7 mouse cellular contexts compared by ENCODE assay signal in genomic region chr5:32853731-32854507, GRCm38 (mm10). TPM values are rescaled to one million over a fixed set of nuclear protein-coding genes. Genes with fewer than 3 reads are reported as not detected.
DNase-seq lines count a peak whose midpoint lies in the region; ATAC-seq and TF ChIP-seq lines count a peak whose summit lies in the region.

Prr14l (minus strand) TSS chr5:32854256.

- peak; percentile 93 for TF ChIP-seq POLR2A in small intestine, adult 2 months (IDR thresholded peaks at IDR 0.05; ENCODE audit: low read depth, low read length)

- peak within 1 kb of the TSS; percentile 84 for H3K4me2 ChIP-seq in intestine, postnatal 0 days (replicated peaks; ENCODE audit: low read depth)
- peak within 1 kb of the TSS; percentile 82 for H3K4me2 ChIP-seq in midbrain, embryonic 12.5 days (replicated peaks)

- peak within 1 kb of the TSS; percentile 94 for H3K9ac ChIP-seq in intestine, postnatal 0 days (ENCODE audit: low read depth, low read length)
- peak within 1 kb of the TSS; percentile 94 for H3K9ac ChIP-seq in midbrain, embryonic 12.5 days (replicated peaks)

- H3K9me3 ChIP-seq in embryonic facial prominence, embryonic 10.5 days: no peaks in the 10 kb centered on the region
- H3K9me3 ChIP-seq in intestine, postnatal 0 days (ENCODE audit: control insufficient read depth): no peaks in the 10 kb centered on the region
- H3K9me3 ChIP-seq in midbrain, embryonic 12.5 days: no peaks in the 10 kb centered on the region

- H3K36me3 ChIP-seq in embryonic facial prominence, embryonic 10.5 days (replicated peaks): peaks cover 25% of the 10 kb centered on the region
- no peaks in the 10 kb centered on the region; the same call in 1 of the 2 replicates for H3K36me3 ChIP-seq in intestine, postnatal 0 days (ENCODE audit: control insufficient read depth, insufficient read depth)
- peaks cover 8% of the 10 kb centered on the region for H3K36me3 ChIP-seq in midbrain, embryonic 12.5 days
- peaks cover 3% of the 10 kb centered on the region; the same call in 1 of the 2 replicates for H3K36me3 ChIP-seq in small intestine, adult 2 months (ENCODE audit: control insufficient read depth, insufficient read depth, low read length)

- H3K4me1 ChIP-seq in embryonic facial prominence, embryonic 10.5 days: peaks cover 26% of the 10 kb centered on the region
- H3K4me1 ChIP-seq in intestine, postnatal 0 days (replicated peaks; ENCODE audit: control insufficient read depth, insufficient read depth, low read length): 0 out of 2 replicates have a peak, but pooled peaks cover 5% of the 10 kb centered on the region
- peaks cover 27% of the 10 kb centered on the region for H3K4me1 ChIP-seq in midbrain, embryonic 12.5 days
- peaks cover 4% of the 10 kb centered on the region; the same call in 1 of the 2 replicates for H3K4me1 ChIP-seq in small intestine, adult 2 months (ENCODE audit: control insufficient read depth, insufficient read depth, insufficient read length, low read length)

- WGBS in embryonic facial prominence, embryonic 10.5 days: under 1% methylated on average over 51 of the region's 51 CpGs
- WGBS in intestine, postnatal 0 days: under 1% methylated on average over 51 of the region's 51 CpGs
- under 1% methylated on average over 51 of the region's 51 CpGs for WGBS in midbrain, embryonic 12.5 days
- WGBS in small intestine, adult 2 months: under 1% methylated on average over 51 of the region's 51 CpGs

- intact Hi-C loops in left cerebral cortex, postnatal 4 days (cut with DNase I): no loop called here

- TF ChIP-seq CTCF in intestine, postnatal 0 days (IDR thresholded peaks at IDR 0.05; ENCODE audit: low read depth): no peak
- no peak for TF ChIP-seq CTCF in small intestine, adult 2 months (IDR thresholded peaks at IDR 0.05; ENCODE audit: extremely low read depth, insufficient read length, insufficient replicate concordance, low read depth, low read length)

- DNase-seq in adrenal gland, postnatal 10 days: peak; percentile 100
- peak; percentile 99 for DNase-seq in embryonic facial prominence, embryonic 10.5 days (ENCODE audit: low spot score)
- peak; percentile 51 for DNase-seq in gonadal fat pad, adult 2 months (ENCODE audit: low read depth)
- peak; percentile 99 for DNase-seq in left cerebral cortex, postnatal 4 days

- peak; percentile 97 for ATAC-seq in intestine, postnatal 0 days
- peak; percentile 97 for ATAC-seq in midbrain, embryonic 12.5 days (ENCODE audit: low FRiP score, low read depth)

- no peaks in the 10 kb centered on the region for H3K27me3 ChIP-seq in embryonic facial prominence, embryonic 10.5 days (replicated peaks; ENCODE audit: low read depth, poor library complexity, severe bottlenecking)
- H3K27me3 ChIP-seq in intestine, postnatal 0 days (replicated peaks; ENCODE audit: control insufficient read depth, insufficient read depth, low read length): no peaks in the 10 kb centered on the region
- H3K27me3 ChIP-seq in midbrain, embryonic 12.5 days: no peaks in the 10 kb centered on the region
- no peaks in the 10 kb centered on the region for H3K27me3 ChIP-seq in small intestine, adult 2 months (ENCODE audit: control insufficient read depth, insufficient read depth, low read length)

- peak within 1 kb of the TSS; percentile 94 for H3K27ac ChIP-seq in embryonic facial prominence, embryonic 10.5 days (replicated peaks)
- H3K27ac ChIP-seq in intestine, postnatal 0 days (ENCODE audit: low read depth, low read length): peak within 1 kb of the TSS; percentile 73; the same call in 1 of the 2 replicates
- H3K27ac ChIP-seq in midbrain, embryonic 12.5 days (replicated peaks): peak within 1 kb of the TSS; percentile 75
- H3K27ac ChIP-seq in small intestine, adult 2 months (ENCODE audit: insufficient read depth, low read depth, low read length): peak within 1 kb of the TSS; percentile 59

- H3K4me3 ChIP-seq in embryonic facial prominence, embryonic 10.5 days: peak within 1 kb of the TSS; percentile 93
- H3K4me3 ChIP-seq in intestine, postnatal 0 days (ENCODE audit: low read depth, low read length): peak within 1 kb of the TSS; percentile 94
- peak within 1 kb of the TSS; percentile 91 for H3K4me3 ChIP-seq in midbrain, embryonic 12.5 days
- peak within 1 kb of the TSS; percentile 93 for H3K4me3 ChIP-seq in small intestine, adult 2 months (ENCODE audit: low read depth, low read length)

RNA-seq across cellular contexts. Expression of gene Prr14l, which starts in this region (rescaled TPM):
- total RNA-seq in adrenal gland, postnatal 10 days (2021): 10 to 100 TPM; 21.4 to 25.0 TPM
- polyA plus RNA-seq in embryonic facial prominence, embryonic 10.5 days (2016; fragmentation: Nextera tagmentation; extraction: Ambion mirVana): 17.6 and 19.7 TPM in 2 replicates
- polyA plus RNA-seq in gonadal fat pad, adult 2 months (2012; rRNA removed): 12.0 and 13.9 TPM in 2 replicates
- 6.1 and 6.5 TPM in 2 replicates for polyA plus RNA-seq in intestine, postnatal 0 days (2015; fragmentation: Nextera tagmentation; extraction: Ambion mirVana)
- 10 to 100 TPM; 26.3 to 31.1 TPM for total RNA-seq in left cerebral cortex, postnatal 4 days (2021)
- polyA plus RNA-seq in midbrain, embryonic 12.5 days (2016; fragmentation: Nextera tagmentation; extraction: Ambion mirVana): 19.7 and 21.9 TPM in 2 replicates
- polyA plus RNA-seq in small intestine, adult 2 months (2012; rRNA removed): 2.8 and 5.2 TPM in 2 replicates

Comparison
In these comparisons a context has a peak if more than half of its experiments do, and no peak if none do; other contexts are left out.
1. Peak in every context shown above with its lines: DNase-seq, ATAC-seq, H3K4me3 ChIP-seq and H3K27ac ChIP-seq.